Mouse (Mus musculus) MEL (cell line): ENCODE results near the gene Rad51d. TPM values are rescaled to one million over a fixed set of nuclear protein-coding genes. Genes with fewer than 3 reads are reported as not detected.

Experiments
- DNase-seq: peaks from one replicate; pipeline ENCODE4 v3.0.0; 2011; ENCODE audit warnings: low read depth, low spot score
- H3K27ac ChIP-seq: 2 replicates; pipeline ENCODE4 v1.5.1; 2012; ENCODE audit warnings: low read depth, mild to moderate bottlenecking, control low read depth, low read length, moderate library complexity; ENCODE audit not compliant: control insufficient read depth
- H3K27me3 ChIP-seq, 2 experiments: fragments of 150-350 bp in 1 of 2; sonication (generic) in 1 of 2; 2 replicates each; pipeline ENCODE4 v1.6.1; 2012; ENCODE audit warnings: low read length in 2 of 2, mild to moderate bottlenecking in 2 of 2, improper control_type of control experiment in 1 of 2, moderate library complexity in 1 of 2; ENCODE audit not compliant: insufficient read depth in 2 of 2, control insufficient read depth in 1 of 2
- H3K36me3 ChIP-seq, 2 experiments: 2 replicates each; pipeline ENCODE4 v1.6.1; 2012 to 2014; ENCODE audit warnings: low read length in 2 of 2, improper control_type of control experiment in 1 of 2, inconsistent platforms in 1 of 2, mild to moderate bottlenecking in 1 of 2; ENCODE audit not compliant: insufficient read depth in 2 of 2, control insufficient read depth in 1 of 2
- H3K4me1 ChIP-seq, 2 experiments: fragments of 150-350 bp in 1 of 2; sonication (generic) in 1 of 2; 2 replicates each; pipeline ENCODE4 v1.6.1; 2012; ENCODE audit warnings: low read length in 2 of 2, improper control_type of control experiment in 1 of 2, mild to moderate bottlenecking in 1 of 2; ENCODE audit not compliant: insufficient read depth in 2 of 2, control insufficient read depth in 1 of 2
- H3K4me3 ChIP-seq, 2 experiments: fragments of 150-350 bp in 1 of 2; sonication (generic) in 1 of 2; 2 replicates each; pipeline ENCODE4 v1.5.1; 2012; ENCODE audit warnings: low read depth in 2 of 2, low read length in 2 of 2, mild to moderate bottlenecking in 2 of 2, moderate library complexity in 2 of 2, control low read depth in 1 of 2, improper control_type of control experiment in 1 of 2; ENCODE audit not compliant: control insufficient read depth in 1 of 2, insufficient read depth in 1 of 2
- H3K79me2 ChIP-seq: 2 replicates; pipeline ENCODE4 v1.6.1; 2012; ENCODE audit warnings: mild to moderate bottlenecking, low read length, moderate library complexity; ENCODE audit not compliant: control insufficient read depth, poor library complexity, insufficient read depth
- H3K9ac ChIP-seq: 2 replicates; pipeline ENCODE4 v1.6.1; 2012; ENCODE audit warnings: low read depth, mild to moderate bottlenecking, control low read depth, low read length, moderate library complexity; ENCODE audit not compliant: control insufficient read depth, poor library complexity, severe bottlenecking
- H3K9me3 ChIP-seq: fragments of 150-350 bp; sonication (generic); replicated peaks from 2 replicates; pipeline ENCODE4 v1.6.1; 2012; ENCODE audit warnings: mild to moderate bottlenecking, low read length, improper control_type of control experiment, moderate library complexity; ENCODE audit not compliant: insufficient read depth
- E2F4 ChIP-seq: IDR thresholded peaks from 2 replicates; pipeline ENCODE4 v1.6.1; 2011; ENCODE audit warnings: low read depth, low read length, improper control_type of control experiment, borderline replicate concordance
- GATA1 ChIP-seq: IDR thresholded peaks from 2 replicates; pipeline ENCODE4 v1.6.1; 2011; ENCODE audit warnings: low read depth, low read length, improper control_type of control experiment
- JUND ChIP-seq: IDR thresholded peaks from 2 replicates; pipeline ENCODE4 v1.6.1; 2011; ENCODE audit warnings: low read depth, mild to moderate bottlenecking, improper control_type of control experiment, low read length
- MAX ChIP-seq: IDR thresholded peaks from 2 replicates; pipeline ENCODE4 v1.6.1; 2011; ENCODE audit warnings: low read length, improper control_type of control experiment
- MAZ ChIP-seq: IDR thresholded peaks from 2 replicates; pipeline ENCODE4 v1.6.1; 2012; ENCODE audit warnings: low read depth, mild to moderate bottlenecking, inconsistent platforms, low read length, improper control_type of control experiment
- MEF2A ChIP-seq: IDR thresholded peaks from 2 replicates; pipeline ENCODE4 v1.6.1; 2014; ENCODE audit warnings: low read depth, mild to moderate bottlenecking, inconsistent platforms, low read length, improper control_type of control experiment; ENCODE audit not compliant: poor library complexity, insufficient replicate concordance, severe bottlenecking; ENCODE audit errors: extremely low read depth
- MXI1 ChIP-seq: IDR thresholded peaks from 2 replicates; pipeline ENCODE4 v1.6.1; 2011; ENCODE audit warnings: mild to moderate bottlenecking, low read depth, low read length, improper control_type of control experiment
- MYC ChIP-seq: IDR thresholded peaks from 2 replicates; pipeline ENCODE4 v1.6.1; 2011; ENCODE audit warnings: low read depth, mild to moderate bottlenecking, low read length, improper control_type of control experiment, moderate library complexity
- NELFE ChIP-seq: IDR thresholded peaks from 2 replicates; pipeline ENCODE4 v1.6.1; 2011; ENCODE audit warnings: low read depth, low read length, improper control_type of control experiment
- RCOR1 ChIP-seq: IDR thresholded peaks from 2 replicates; pipeline ENCODE4 v1.6.1; 2012; ENCODE audit warnings: low read depth, mild to moderate bottlenecking, inconsistent platforms, low read length, improper control_type of control experiment
- SIN3A ChIP-seq: IDR thresholded peaks from 2 replicates; pipeline ENCODE4 v1.6.1; 2012; ENCODE audit warnings: low read length, improper control_type of control experiment, inconsistent platforms
- SMC3 ChIP-seq: IDR thresholded peaks from 2 replicates; pipeline ENCODE4 v1.6.1; 2011; ENCODE audit warnings: low read depth, low read length, improper control_type of control experiment
- TAL1 ChIP-seq: IDR thresholded peaks from 2 replicates; pipeline ENCODE4 v1.6.1; 2012; ENCODE audit warnings: mild to moderate bottlenecking, inconsistent platforms, low read length, moderate library complexity, mixed read lengths
- TCF12 ChIP-seq: IDR thresholded peaks from 2 replicates; pipeline ENCODE4 v1.6.1; 2014; ENCODE audit warnings: low read depth, mild to moderate bottlenecking, inconsistent platforms, low read length, improper control_type of control experiment, moderate library complexity
- UBTF ChIP-seq: IDR thresholded peaks from 2 replicates; pipeline ENCODE4 v1.6.1; 2012; ENCODE audit warnings: low read depth, mild to moderate bottlenecking, inconsistent platforms, low read length, improper control_type of control experiment, moderate library complexity, borderline replicate concordance; ENCODE audit not compliant: insufficient read depth
- USF1 ChIP-seq: IDR thresholded peaks from 2 replicates; pipeline ENCODE4 v1.6.1; 2014; ENCODE audit warnings: low read depth, mild to moderate bottlenecking, inconsistent platforms, low read length, improper control_type of control experiment, moderate library complexity
- USF2 ChIP-seq, 2 experiments: IDR thresholded peaks; 2 replicates each; pipeline ENCODE4 v1.6.1; 2011 to 2012; ENCODE audit warnings: improper control_type of control experiment in 2 of 2, low read length in 2 of 2, borderline replicate concordance in 1 of 2, inconsistent platforms in 1 of 2, low read depth in 1 of 2, mild to moderate bottlenecking in 1 of 2; ENCODE audit not compliant: insufficient read depth in 1 of 2
- ZC3H11A ChIP-seq: IDR thresholded peaks from 2 replicates; pipeline ENCODE4 v1.6.1; 2012; ENCODE audit warnings: low read depth, mild to moderate bottlenecking, inconsistent platforms, low read length, improper control_type of control experiment
- ZKSCAN1 ChIP-seq: IDR thresholded peaks from 2 replicates; pipeline ENCODE4 v1.6.1; 2012; ENCODE audit warnings: low read depth, mild to moderate bottlenecking, inconsistent platforms, low read length, improper control_type of control experiment, moderate library complexity
- ZMIZ1 ChIP-seq: IDR thresholded peaks from 2 replicates; pipeline ENCODE4 v1.6.1; 2012; ENCODE audit warnings: low read depth, mild to moderate bottlenecking, inconsistent platforms, low read length, improper control_type of control experiment, moderate library complexity
- ZNF384 ChIP-seq: IDR thresholded peaks from 2 replicates; pipeline ENCODE4 v1.6.1; 2012; ENCODE audit warnings: low read depth, mild to moderate bottlenecking, inconsistent platforms, low read length, improper control_type of control experiment
- polyA plus RNA-seq, 2 experiments: library from polyadenylated mRNA; stranded (reverse) in 1 of 2; unstranded in 1 of 2; fragments of >175 nt in 1 of 2; fragments of >200 nt in 1 of 2; gene quantifications; 2 replicates each; pipeline versions ENCODE4 v1.2.1 to v1.2.4; 2012; ENCODE audit warnings: low replicate concordance in 2 of 2, low read depth in 1 of 2; ENCODE audit not compliant: insufficient read length in 2 of 2, insufficient read depth in 1 of 2, missing spikeins in 1 of 2
- total RNA-seq: library from RNA; depleted of rRNA; stranded (reverse); fragments of 300-350 nt; gene quantifications from 2 replicates; pipeline ENCODE4 v1.2.3, GENCODE M21; 2012

Gene Rad51d
- total and polyA plus RNA-seq, 3 experiments = 21.1 to 30.0 TPM; not detected in 1

GRCm38 (mm10) chr11:82889524-82890341 lies 681 bp downstream of the Rad51d start:
- H3K4me3 ChIP-seq = peak overlapping the region; percentile 79 to 82
- DNase-seq = peak; percentile 82
- peaks cover 0 to 8% of the 10 kb centered on the region in 2 experiments; a peak in 2 of 4 replicates for H3K36me3 ChIP-seq
- peak overlapping the region; percentile 54 for H3K27ac ChIP-seq
- TF ChIP-seq RCOR1 = 0 out of 2 replicates have a peak, but pooled peaks have one; percentile 8
- TF ChIP-seq USF1 = no peak
- no peak for TF ChIP-seq MEF2A
- no peak for TF ChIP-seq USF2 (IDR thresholded peaks at IDR 0.05; ENCODE audit: borderline replicate concordance in 1 of 2, insufficient read depth in 1 of 2, low read depth in 1 of 2, low read length in 2 of 2)
- no peak for TF ChIP-seq ZNF384
- 0 out of 2 replicates have a peak, but pooled peaks have one; percentile 3 for TF ChIP-seq TCF12
- 0 out of 2 replicates have a peak, but pooled peaks have one; percentile 1 for TF ChIP-seq ZC3H11A
- peak; percentile 38; the same call in 1 of the 2 replicates for TF ChIP-seq MYC
- TF ChIP-seq GATA1 = no peak
- TF ChIP-seq UBTF = 0 out of 2 replicates have a peak, but pooled peaks have one; percentile 64
- no peak; the same call in 1 of the 2 replicates for TF ChIP-seq MAZ
- TF ChIP-seq E2F4 = no peak
- TF ChIP-seq SIN3A = peak; percentile 45; the same call in 1 of the 2 replicates
- no peak for TF ChIP-seq MXI1
- no peak for TF ChIP-seq ZKSCAN1
- TF ChIP-seq ZMIZ1 = peak; percentile 55; the same call in 1 of the 2 replicates
- TF ChIP-seq TAL1 = no peak
- TF ChIP-seq MAX = no peak; the same call in none of the 2 replicates
- TF ChIP-seq JUND = no peak
- no peak; the same call in 1 of the 2 replicates for TF ChIP-seq SMC3
- peak; percentile 42; the same call in 1 of the 2 replicates for TF ChIP-seq NELFE
- no peaks in the 10 kb centered on the region for H3K27me3 ChIP-seq
- peaks cover 9% of the 10 kb centered on the region for H3K79me2 ChIP-seq
- peak overlapping the region; percentile 82 for H3K9ac ChIP-seq
- H3K4me1 ChIP-seq = peaks cover 6 to 10% of the 10 kb centered on the region in 2 experiments; a peak in 3 of 4 replicates
- no peaks in the 10 kb centered on the region for H3K9me3 ChIP-seq
